Mouse (Mus musculus): Measurements from ENCODE around the gene Ptger1. TPM values are rescaled to one million over a fixed set of nuclear protein-coding genes. Genes with fewer than 3 reads are reported as not detected.
A peak's percentile ranks its signal among the peaks of the same experiment; 100 is the strongest.

The Ptger1 gene
- polyA plus RNA-seq, 1 experiment from 2014 or later, result 1.3 TPM

GRCm38 (mm10) chr8:83664931-83665625, 1.4 kb upstream of the Ptger1 start:
- Histone ChIP-seq H3K4me3 (replicated peaks; ENCODE audit: low read length) (no peak overlapping the region), H3K9ac (replicated peaks; ENCODE audit: low read depth, low read length) (no peak overlapping the region), H3K4me1 (replicated peaks; ENCODE audit: control insufficient read depth, insufficient read depth, low read length) (peaks cover 46% of the 10 kb centered on the region), H3K9me3 (ENCODE audit: control insufficient read depth, low read length) (no peaks in the 10 kb centered on the region), H3K27me3 (replicated peaks; ENCODE audit: control insufficient read depth, insufficient read depth, low read length) (no peaks in the 10 kb centered on the region), H3K4me2 (ENCODE audit: low read length) (no peak overlapping the region), H3K27ac (ENCODE audit: low read length) (no peak overlapping the region), H3K36me3 (ENCODE audit: control insufficient read depth, insufficient read depth) (peaks cover 5% of the 10 kb centered on the region; the same call in 1 of the 2 replicates)
- WGBS, result 23% methylated on average over 2 of the region's 2 CpGs
- ATAC-seq, result no peak

- Histone ChIP-seq H3K27ac (ENCODE audit: low read length) (no peak overlapping the region), H3K27me3 (replicated peaks; ENCODE audit: control insufficient read depth, insufficient read depth, low read length) (no peaks in the 10 kb centered on the region), H3K4me1 (replicated peaks; ENCODE audit: control insufficient read depth, insufficient read depth, low read length) (peaks cover 32% of the 10 kb centered on the region), H3K4me3 (replicated peaks; ENCODE audit: low read length) (no peak overlapping the region), H3K9me3 (ENCODE audit: control insufficient read depth, low read length) (no peaks in the 10 kb centered on the region), H3K36me3 (ENCODE audit: control insufficient read depth, insufficient read depth) (peaks cover 15% of the 10 kb centered on the region; the same call in 1 of the 2 replicates), H3K9ac (replicated peaks; ENCODE audit: low read depth, low read length) (0 out of 2 replicates have a peak overlapping the region, but pooled peaks have one; percentile 17), H3K4me2 (ENCODE audit: low read length) (no peak overlapping the region)
- WGBS, result 90% methylated on average over 3 of the region's 3 CpGs
- no peak for ATAC-seq
Measured at GRCm38 (mm10) chr8:83666866-83667234, 372 bp downstream of the Ptger1 start.

GRCm38 (mm10) chr8:83667526-83667925, 1.0 kb downstream of the Ptger1 start:
- WGBS, result 80% methylated on average over 10 of the region's 10 CpGs
- peaks cover 15% of the 10 kb centered on the region; the same call in 1 of the 2 replicates for H3K36me3 ChIP-seq (ENCODE audit: control insufficient read depth, insufficient read depth)
- no peak for ATAC-seq

GRCm38 (mm10) chr8:83668010-83668916, 1.8 kb downstream of the Ptger1 start:
- no peaks in the 10 kb centered on the region for H3K9me3 ChIP-seq (ENCODE audit: control insufficient read depth, low read length)
- H3K9ac ChIP-seq (replicated peaks; ENCODE audit: low read depth, low read length), result peak overlapping the region; percentile 62
- ATAC-seq, result peak; percentile 67
- peak overlapping the region; percentile 12; the same call in 1 of the 2 replicates for H3K27ac ChIP-seq (ENCODE audit: low read length)
- H3K36me3 ChIP-seq (ENCODE audit: control insufficient read depth, insufficient read depth), result peaks cover 22% of the 10 kb centered on the region
- peak overlapping the region; percentile 59 for H3K4me2 ChIP-seq (ENCODE audit: low read length)
- WGBS, result 20% methylated on average over 80 of the region's 80 CpGs
- no peaks in the 10 kb centered on the region for H3K27me3 ChIP-seq (replicated peaks; ENCODE audit: control insufficient read depth, insufficient read depth, low read length)
- H3K4me1 ChIP-seq (replicated peaks; ENCODE audit: control insufficient read depth, insufficient read depth, low read length), result peaks cover 26% of the 10 kb centered on the region
- H3K4me3 ChIP-seq (replicated peaks; ENCODE audit: low read length), result peak overlapping the region; percentile 38

More at GRCm38 (mm10) chr8:83667526-83667925, 1.0 kb downstream of the Ptger1 start:
- peak overlapping the region; percentile 59 for H3K4me2 ChIP-seq (ENCODE audit: low read length)
- H3K9ac ChIP-seq (replicated peaks; ENCODE audit: low read depth, low read length), result peak overlapping the region; percentile 62; the same call in 1 of the 2 replicates
- H3K9me3 ChIP-seq (ENCODE audit: control insufficient read depth, low read length), result no peaks in the 10 kb centered on the region
- peaks cover 27% of the 10 kb centered on the region for H3K4me1 ChIP-seq (replicated peaks; ENCODE audit: control insufficient read depth, insufficient read depth, low read length)
- H3K27me3 ChIP-seq (replicated peaks; ENCODE audit: control insufficient read depth, insufficient read depth, low read length), result no peaks in the 10 kb centered on the region
- H3K27ac ChIP-seq (ENCODE audit: low read length), result no peak overlapping the region
- H3K4me3 ChIP-seq (replicated peaks; ENCODE audit: low read length), result no peak overlapping the region

- Histone ChIP-seq H3K4me1 (replicated peaks; ENCODE audit: control insufficient read depth, insufficient read depth, low read length) (peaks cover 26% of the 10 kb centered on the region), H3K9ac (replicated peaks; ENCODE audit: low read depth, low read length) (no peak overlapping the region), H3K4me3 (replicated peaks; ENCODE audit: low read length) (no peak overlapping the region), H3K36me3 (ENCODE audit: control insufficient read depth, insufficient read depth) (peaks cover 24% of the 10 kb centered on the region), H3K27ac (ENCODE audit: low read length) (no peak overlapping the region), H3K27me3 (replicated peaks; ENCODE audit: control insufficient read depth, insufficient read depth, low read length) (no peaks in the 10 kb centered on the region), H3K4me2 (ENCODE audit: low read length) (no peak overlapping the region; the same call in 1 of the 2 replicates), H3K9me3 (ENCODE audit: control insufficient read depth, low read length) (no peaks in the 10 kb centered on the region)
- 76% methylated on average over 16 of the region's 16 CpGs for WGBS
- ATAC-seq, result no peak
Measured at GRCm38 (mm10) chr8:83669013-83669412, 2.5 kb downstream of the Ptger1 start.

- Histone ChIP-seq H3K27me3 (replicated peaks; ENCODE audit: control insufficient read depth, insufficient read depth, low read length) (no peaks in the 10 kb centered on the region), H3K4me1 (replicated peaks; ENCODE audit: control insufficient read depth, insufficient read depth, low read length) (peaks cover 9% of the 10 kb centered on the region), H3K27ac (ENCODE audit: low read length) (no peak overlapping the region), H3K4me3 (replicated peaks; ENCODE audit: low read length) (no peak overlapping the region), H3K9me3 (ENCODE audit: control insufficient read depth, low read length) (no peaks in the 10 kb centered on the region), H3K4me2 (ENCODE audit: low read length) (no peak overlapping the region), H3K36me3 (ENCODE audit: control insufficient read depth, insufficient read depth) (peaks cover 30% of the 10 kb centered on the region), H3K9ac (replicated peaks; ENCODE audit: low read depth, low read length) (no peak overlapping the region)
- 64% methylated on average over 5 of the region's 5 CpGs for WGBS
- ATAC-seq, result no peak
Measured at GRCm38 (mm10) chr8:83672936-83673335, 6.5 kb downstream of the Ptger1 start.

GRCm38 (mm10) chr8:83674497-83674896, 8.0 kb downstream of the Ptger1 start:
- ATAC-seq, result no peak
- Histone ChIP-seq H3K4me2 (ENCODE audit: low read length) (no peak overlapping the region), H3K27ac (ENCODE audit: low read length) (no peak overlapping the region), H3K9me3 (ENCODE audit: control insufficient read depth, low read length) (no peaks in the 10 kb centered on the region), H3K4me3 (replicated peaks; ENCODE audit: low read length) (no peak overlapping the region), H3K27me3 (replicated peaks; ENCODE audit: control insufficient read depth, insufficient read depth, low read length) (no peaks in the 10 kb centered on the region), H3K4me1 (replicated peaks; ENCODE audit: control insufficient read depth, insufficient read depth, low read length) (no peaks in the 10 kb centered on the region), H3K36me3 (ENCODE audit: control insufficient read depth, insufficient read depth) (peaks cover 39% of the 10 kb centered on the region), H3K9ac (replicated peaks; ENCODE audit: low read depth, low read length) (no peak overlapping the region)
- WGBS, result 93% methylated on average over 5 of the region's 5 CpGs

GRCm38 (mm10) chr8:83679866-83680265, 13.4 kb downstream of the Ptger1 start:
- Histone ChIP-seq H3K4me3 (replicated peaks; ENCODE audit: low read length) (no peak overlapping the region), H3K4me2 (ENCODE audit: low read length) (no peak overlapping the region), H3K27me3 (replicated peaks; ENCODE audit: control insufficient read depth, insufficient read depth, low read length) (no peaks in the 10 kb centered on the region), H3K9me3 (ENCODE audit: control insufficient read depth, low read length) (no peaks in the 10 kb centered on the region), H3K9ac (replicated peaks; ENCODE audit: low read depth, low read length) (no peak overlapping the region), H3K27ac (ENCODE audit: low read length) (no peak overlapping the region), H3K4me1 (replicated peaks; ENCODE audit: control insufficient read depth, insufficient read depth, low read length) (no peaks in the 10 kb centered on the region), H3K36me3 (ENCODE audit: control insufficient read depth, insufficient read depth) (peaks cover 25% of the 10 kb centered on the region)
- ATAC-seq, result no peak
- WGBS, result 94% methylated on average over 12 of the region's 12 CpGs

GRCm38 (mm10) chr8:83680603-83681002, 14.1 kb downstream of the Ptger1 start:
- 82% methylated on average over 5 of the region's 5 CpGs for WGBS
- no peak for ATAC-seq
- Histone ChIP-seq H3K4me1 (replicated peaks; ENCODE audit: control insufficient read depth, insufficient read depth, low read length) (no peaks in the 10 kb centered on the region), H3K4me3 (replicated peaks; ENCODE audit: low read length) (no peak overlapping the region), H3K36me3 (ENCODE audit: control insufficient read depth, insufficient read depth) (peaks cover 29% of the 10 kb centered on the region), H3K27ac (ENCODE audit: low read length) (no peak overlapping the region), H3K9me3 (ENCODE audit: control insufficient read depth, low read length) (no peaks in the 10 kb centered on the region), H3K4me2 (ENCODE audit: low read length) (no peak overlapping the region), H3K27me3 (replicated peaks; ENCODE audit: control insufficient read depth, insufficient read depth, low read length) (no peaks in the 10 kb centered on the region), H3K9ac (replicated peaks; ENCODE audit: low read depth, low read length) (no peak overlapping the region)

Data from forebrain, embryonic 16.5 days (tissue).